Mouse (Mus musculus): Measurements from ENCODE around the gene Khdc3. TPM values are rescaled to one million over a fixed set of nuclear protein-coding genes. Genes with fewer than 3 reads are reported as not detected.

The Khdc3 gene
- polyA plus RNA-seq (2014; fragmentation: Illumina TruSeq; extraction: RNeasy Lipid Tissue Mini Kit (QIAGEN cat#74804); ENCODE audit: low read depth, low replicate concordance), result not detected

GRCm38 (mm10) chr9:73101536-73101935, at the start of gene Khdc3:
Gene Khdc3 (plus strand): TSS chr9:73101836.

GRCm38 (mm10) chr9:73102181-73102580, 545 bp downstream of the Khdc3 start, which contains the start of gene Gm20509:
Gene Gm20509 (plus strand): TSS chr9:73102470.

GRCm38 (mm10) chr9:73112919-73113906, 11.6 kb downstream of the Khdc3 start, which contains the start of gene Rsl24d1:
Gene Rsl24d1 (plus strand): TSS chr9:73113426.

Other genes starting within 250 kb of the Khdc3 start
- 0.61 TPM for gene Pygo1, start 176.2 kb upstream of the Khdc3 start, polyA plus RNA-seq (2014; fragmentation: Illumina TruSeq; extraction: RNeasy Lipid Tissue Mini Kit (QIAGEN cat#74804); ENCODE audit: low read depth, low replicate concordance)
- gene Dyx1c1, start 143.1 kb upstream of the Khdc3 start, polyA plus RNA-seq (2014; fragmentation: Illumina TruSeq; extraction: RNeasy Lipid Tissue Mini Kit (QIAGEN cat#74804); ENCODE audit: low read depth, low replicate concordance), result 3.8 TPM
- 0.73 TPM for gene Gm44503, start 143.0 kb upstream of the Khdc3 start, polyA plus RNA-seq (2014; fragmentation: Illumina TruSeq; extraction: RNeasy Lipid Tissue Mini Kit (QIAGEN cat#74804); ENCODE audit: low read depth, low replicate concordance)
- 29.9 TPM for gene Ccpg1os, start 116.5 kb upstream of the Khdc3 start, polyA plus RNA-seq (2014; fragmentation: Illumina TruSeq; extraction: RNeasy Lipid Tissue Mini Kit (QIAGEN cat#74804); ENCODE audit: low read depth, low replicate concordance)
- 209 TPM for gene Ccpg1, start 116.4 kb upstream of the Khdc3 start, polyA plus RNA-seq (2014; fragmentation: Illumina TruSeq; extraction: RNeasy Lipid Tissue Mini Kit (QIAGEN cat#74804); ENCODE audit: low read depth, low replicate concordance)
- gene Pigb, start 61.5 kb upstream of the Khdc3 start, polyA plus RNA-seq (2014; fragmentation: Illumina TruSeq; extraction: RNeasy Lipid Tissue Mini Kit (QIAGEN cat#74804); ENCODE audit: low read depth, low replicate concordance), result 11.5 TPM
- 37.3 TPM for gene Rab27a, start 57.0 kb upstream of the Khdc3 start, polyA plus RNA-seq (2014; fragmentation: Illumina TruSeq; extraction: RNeasy Lipid Tissue Mini Kit (QIAGEN cat#74804); ENCODE audit: low read depth, low replicate concordance)
- gene Gm20509, start 634 bp downstream of the Khdc3 start, polyA plus RNA-seq (2014; fragmentation: Illumina TruSeq; extraction: RNeasy Lipid Tissue Mini Kit (QIAGEN cat#74804); ENCODE audit: low read depth, low replicate concordance), result not detected
- gene Rsl24d1, start 11.6 kb downstream of the Khdc3 start, polyA plus RNA-seq (2014; fragmentation: Illumina TruSeq; extraction: RNeasy Lipid Tissue Mini Kit (QIAGEN cat#74804); ENCODE audit: low read depth, low replicate concordance), result 45.6 TPM

Measured in kidney, adult 10 weeks (tissue).